Mouse (Mus musculus): ENCODE data around the gene Ereg. TPM values are rescaled to one million over a fixed set of nuclear protein-coding genes. Genes with fewer than 3 reads are reported as not detected.
A peak's percentile ranks its signal among the peaks of the same experiment; 100 is the strongest.

Ereg gene
- polyA plus RNA-seq, 1 experiment from 2014 or later = 1.4 TPM

DNA sequence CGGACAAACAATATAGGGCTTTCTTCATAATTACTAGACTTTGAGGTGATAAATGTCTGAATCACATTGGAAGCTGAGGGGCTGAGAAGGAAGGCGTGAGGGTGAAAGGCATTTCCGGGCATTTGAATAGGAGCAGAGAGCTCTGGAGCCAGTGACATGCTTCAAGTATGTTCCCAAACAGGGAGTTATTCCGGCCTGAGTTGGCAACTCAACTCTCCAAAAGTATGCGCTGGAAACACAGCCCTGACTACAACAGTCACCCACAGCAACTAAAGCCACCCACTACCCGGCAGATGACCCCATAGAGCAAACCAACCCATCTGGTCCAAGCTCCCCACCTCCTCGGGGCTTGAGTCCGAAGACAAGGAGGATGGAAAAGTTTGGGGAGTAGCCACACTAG, 396 bp upstream of the Ereg start:
- no peaks in the 10 kb centered on the region for H3K4me1 ChIP-seq (replicated peaks; ENCODE audit: control insufficient read depth, insufficient read depth, low read length)
- H3K4me3 ChIP-seq (ENCODE audit: low read depth, low read length) = peak overlapping the region; percentile 32
- TF ChIP-seq CTCF (IDR thresholded peaks at IDR 0.05; ENCODE audit: low read depth) = no peak
- WGBS = 36% methylated on average over 8 of the region's 8 CpGs
- no peaks in the 10 kb centered on the region for H3K9me3 ChIP-seq (ENCODE audit: control insufficient read depth)
- ATAC-seq = no peak
- H3K4me2 ChIP-seq (replicated peaks; ENCODE audit: low read depth) = peak overlapping the region; percentile 66
- no peaks in the 10 kb centered on the region for H3K36me3 ChIP-seq (ENCODE audit: control insufficient read depth, insufficient read depth)
- no peak overlapping the region for H3K27ac ChIP-seq (ENCODE audit: low read depth, low read length)
- H3K9ac ChIP-seq (ENCODE audit: low read depth, low read length) = peak overlapping the region; percentile 8; the same call in 1 of the 2 replicates
- no peaks in the 10 kb centered on the region; the same call in 1 of the 2 replicates for H3K27me3 ChIP-seq (replicated peaks; ENCODE audit: control insufficient read depth, insufficient read depth, low read length)

DNA sequence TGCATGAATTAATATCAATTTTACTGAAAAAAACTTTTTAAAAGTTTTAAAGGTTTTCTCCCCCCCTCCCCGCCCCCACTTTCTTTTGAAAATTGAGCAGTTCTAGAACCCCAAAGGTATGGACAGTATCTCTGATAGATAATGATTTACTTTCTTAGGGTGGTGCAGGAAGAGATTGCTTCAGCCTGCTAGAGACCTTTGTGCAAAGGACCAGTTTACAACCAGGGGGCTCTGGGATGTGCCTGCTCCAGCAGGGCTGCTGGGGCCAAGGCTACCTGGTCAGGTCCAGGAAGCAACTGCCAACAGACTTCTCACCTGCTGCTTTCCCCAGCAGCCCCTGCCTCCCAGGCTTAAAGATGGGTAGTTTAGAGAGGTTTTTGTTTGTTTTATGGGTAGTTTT, 599 bp downstream of the Ereg start:
- H3K27ac ChIP-seq (ENCODE audit: low read depth, low read length) = no peak overlapping the region
- no peaks in the 10 kb centered on the region for H3K4me1 ChIP-seq (replicated peaks; ENCODE audit: control insufficient read depth, insufficient read depth, low read length)
- no peak overlapping the region for H3K9ac ChIP-seq (ENCODE audit: low read depth, low read length)
- 32% methylated on average over 1 of the region's 1 CpGs for WGBS
- peak overlapping the region; percentile 32 for H3K4me3 ChIP-seq (ENCODE audit: low read depth, low read length)
- no peaks in the 10 kb centered on the region; the same call in 1 of the 2 replicates for H3K27me3 ChIP-seq (replicated peaks; ENCODE audit: control insufficient read depth, insufficient read depth, low read length)
- H3K9me3 ChIP-seq (ENCODE audit: control insufficient read depth) = no peaks in the 10 kb centered on the region
- ATAC-seq = peak; percentile 80
- no peaks in the 10 kb centered on the region for H3K36me3 ChIP-seq (ENCODE audit: control insufficient read depth, insufficient read depth)
- H3K4me2 ChIP-seq (replicated peaks; ENCODE audit: low read depth) = peak overlapping the region; percentile 66
- TF ChIP-seq CTCF (IDR thresholded peaks at IDR 0.05; ENCODE audit: low read depth) = 0 out of 2 replicates have a peak, but pooled peaks have one; percentile 26

DNA sequence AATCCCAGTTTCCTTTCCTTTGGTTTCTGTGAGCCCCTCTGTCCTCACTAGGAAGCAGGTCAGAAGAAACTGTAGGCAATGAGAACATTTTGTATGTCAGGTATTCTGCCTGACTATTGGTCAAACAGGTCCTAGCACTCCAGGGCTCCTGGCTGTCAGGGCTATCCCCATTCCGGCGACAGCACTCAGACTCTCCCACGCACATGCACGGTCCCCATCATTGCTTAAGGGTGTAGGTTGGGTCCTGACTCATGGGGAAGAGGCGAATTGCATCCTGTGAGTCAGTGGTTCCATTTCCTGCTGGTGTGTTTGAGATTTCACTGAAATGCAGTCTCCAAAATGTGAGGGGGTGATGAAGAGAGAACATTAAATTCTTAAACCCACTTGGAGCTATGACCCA, 8.6 kb downstream of the Ereg start:
- Histone ChIP-seq H3K4me1 (replicated peaks; ENCODE audit: control insufficient read depth, insufficient read depth, low read length) (no peaks in the 10 kb centered on the region), H3K27ac (ENCODE audit: low read depth, low read length) (no peak overlapping the region), H3K9me3 (ENCODE audit: control insufficient read depth) (no peaks in the 10 kb centered on the region), H3K4me3 (ENCODE audit: low read depth, low read length) (no peak overlapping the region), H3K9ac (ENCODE audit: low read depth, low read length) (no peak overlapping the region), H3K27me3 (replicated peaks; ENCODE audit: control insufficient read depth, insufficient read depth, low read length) (no peaks in the 10 kb centered on the region), H3K36me3 (ENCODE audit: control insufficient read depth, insufficient read depth) (no peaks in the 10 kb centered on the region), H3K4me2 (replicated peaks; ENCODE audit: low read depth) (no peak overlapping the region)
- no peak for TF ChIP-seq CTCF (IDR thresholded peaks at IDR 0.05; ENCODE audit: low read depth)
- no peak for ATAC-seq
- WGBS = 84% methylated on average over 5 of the region's 5 CpGs

DNA sequence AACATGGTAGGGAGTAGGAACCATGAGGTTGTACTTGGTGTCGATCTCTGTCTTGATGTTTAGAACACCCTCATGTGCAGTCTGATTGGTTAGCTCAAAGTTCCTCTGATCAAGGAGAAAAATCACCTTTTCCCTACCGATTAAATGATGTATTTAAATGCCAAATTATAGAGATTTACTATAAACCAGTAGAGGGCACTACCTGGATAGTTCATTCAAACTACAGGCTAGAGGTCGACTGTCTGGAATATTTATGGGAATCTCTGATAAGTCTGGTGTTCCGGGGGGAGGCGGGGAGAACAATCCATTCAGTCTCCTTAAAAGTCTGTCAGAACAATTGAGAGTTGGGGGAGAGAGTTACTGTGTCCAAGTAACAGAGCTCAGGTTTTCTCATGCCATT, 10.9 kb downstream of the Ereg start:
- Histone ChIP-seq H3K4me1 (replicated peaks; ENCODE audit: control insufficient read depth, insufficient read depth, low read length) (no peaks in the 10 kb centered on the region), H3K9ac (ENCODE audit: low read depth, low read length) (no peak overlapping the region), H3K36me3 (ENCODE audit: control insufficient read depth, insufficient read depth) (no peaks in the 10 kb centered on the region), H3K9me3 (ENCODE audit: control insufficient read depth) (no peaks in the 10 kb centered on the region), H3K4me3 (ENCODE audit: low read depth, low read length) (no peak overlapping the region), H3K4me2 (replicated peaks; ENCODE audit: low read depth) (no peak overlapping the region), H3K27ac (ENCODE audit: low read depth, low read length) (no peak overlapping the region), H3K27me3 (replicated peaks; ENCODE audit: control insufficient read depth, insufficient read depth, low read length) (no peaks in the 10 kb centered on the region)
- WGBS = 52% methylated on average over 5 of the region's 5 CpGs
- no peak for ATAC-seq
- TF ChIP-seq CTCF (IDR thresholded peaks at IDR 0.05; ENCODE audit: low read depth) = peak; percentile 51

DNA sequence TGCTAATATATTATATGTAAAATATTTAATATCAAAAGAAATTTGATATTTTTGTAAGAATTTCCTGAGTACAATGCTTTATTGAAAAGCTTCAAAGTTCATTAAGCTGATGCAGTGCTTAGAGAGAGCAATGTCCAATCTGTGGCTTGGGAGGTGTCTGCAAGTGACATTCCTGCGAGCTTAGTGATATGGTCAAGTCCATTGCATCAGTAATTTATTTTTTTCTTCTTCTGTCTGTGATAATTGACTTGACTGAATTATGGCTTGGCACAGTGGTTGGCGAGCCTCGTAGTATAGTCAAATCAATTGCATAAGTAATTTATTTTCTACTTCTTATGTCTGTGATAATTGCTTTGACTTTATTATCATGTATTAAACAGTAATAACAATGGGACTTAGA, 15.9 kb downstream of the Ereg start:
- Histone ChIP-seq H3K9ac (ENCODE audit: low read depth, low read length) (no peak overlapping the region), H3K27ac (ENCODE audit: low read depth, low read length) (no peak overlapping the region), H3K27me3 (replicated peaks; ENCODE audit: control insufficient read depth, insufficient read depth, low read length) (no peaks in the 10 kb centered on the region), H3K4me1 (replicated peaks; ENCODE audit: control insufficient read depth, insufficient read depth, low read length) (no peaks in the 10 kb centered on the region), H3K4me2 (replicated peaks; ENCODE audit: low read depth) (no peak overlapping the region), H3K4me3 (ENCODE audit: low read depth, low read length) (no peak overlapping the region), H3K36me3 (ENCODE audit: control insufficient read depth, insufficient read depth) (no peaks in the 10 kb centered on the region), H3K9me3 (ENCODE audit: control insufficient read depth) (no peaks in the 10 kb centered on the region)
- peak; percentile 85 for ATAC-seq
- WGBS = 50% methylated on average over 3 of the region's 3 CpGs
- no peak for TF ChIP-seq CTCF (IDR thresholded peaks at IDR 0.05; ENCODE audit: low read depth)

DNA sequence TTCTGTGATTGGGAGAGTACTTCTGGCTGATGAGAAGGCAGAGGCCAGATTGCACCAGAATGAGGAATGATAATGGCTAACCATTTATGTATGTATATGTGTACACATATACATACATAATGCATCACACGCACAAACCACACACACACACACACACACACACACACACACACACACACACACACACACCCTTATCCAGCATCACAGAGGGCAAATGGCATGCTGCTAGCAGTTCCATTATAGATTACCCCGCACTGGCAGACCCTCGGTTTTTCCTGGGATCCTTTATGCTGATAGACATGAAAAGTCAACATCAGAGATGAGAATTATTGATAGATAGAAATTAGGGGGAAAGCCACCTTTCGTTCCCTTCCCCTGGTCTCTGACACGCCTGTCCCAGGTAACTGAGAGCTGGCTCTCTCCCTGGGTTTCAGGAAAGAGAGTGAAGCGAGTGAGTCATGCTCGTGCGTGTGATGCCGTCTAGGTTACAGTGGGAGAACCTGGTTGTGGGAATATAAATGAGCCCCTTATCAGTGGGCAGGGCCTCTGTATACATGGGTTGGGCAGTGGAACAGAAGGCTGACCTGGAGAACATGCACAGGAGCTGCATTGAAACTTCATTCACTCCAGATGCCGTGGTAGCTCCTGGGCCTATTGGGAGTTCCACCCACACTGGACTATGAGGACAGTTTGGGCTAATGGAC, 23.6 kb downstream of the Ereg start:
- H3K4me3 ChIP-seq (ENCODE audit: low read depth, low read length) = no peak overlapping the region
- H3K9ac ChIP-seq (ENCODE audit: low read depth, low read length) = no peak overlapping the region
- H3K4me1 ChIP-seq (replicated peaks; ENCODE audit: control insufficient read depth, insufficient read depth, low read length) = no peaks in the 10 kb centered on the region
- no peaks in the 10 kb centered on the region for H3K9me3 ChIP-seq (ENCODE audit: control insufficient read depth)
- peak; percentile 97 for ATAC-seq
- H3K27me3 ChIP-seq (replicated peaks; ENCODE audit: control insufficient read depth, insufficient read depth, low read length) = no peaks in the 10 kb centered on the region
- 46% methylated on average over 10 of the region's 10 CpGs for WGBS
- 0 out of 2 replicates have a peak overlapping the region, but pooled peaks have one; percentile 1 for H3K4me2 ChIP-seq (replicated peaks; ENCODE audit: low read depth)
- H3K27ac ChIP-seq (ENCODE audit: low read depth, low read length) = no peak overlapping the region
- H3K36me3 ChIP-seq (ENCODE audit: control insufficient read depth, insufficient read depth) = no peaks in the 10 kb centered on the region
- TF ChIP-seq CTCF (IDR thresholded peaks at IDR 0.05; ENCODE audit: low read depth) = no peak
